Mouse (Mus musculus): Measurements from ENCODE around the gene Ipcef1.
A peak's percentile ranks its signal among the peaks of the same experiment; 100 is the strongest.
"Not testable (repeated sequence)": the region's sequence is repeated elsewhere in the genome, so short reads cannot be mapped to it uniquely, and the experiment has no call there.

Ipcef1 gene

DNA sequence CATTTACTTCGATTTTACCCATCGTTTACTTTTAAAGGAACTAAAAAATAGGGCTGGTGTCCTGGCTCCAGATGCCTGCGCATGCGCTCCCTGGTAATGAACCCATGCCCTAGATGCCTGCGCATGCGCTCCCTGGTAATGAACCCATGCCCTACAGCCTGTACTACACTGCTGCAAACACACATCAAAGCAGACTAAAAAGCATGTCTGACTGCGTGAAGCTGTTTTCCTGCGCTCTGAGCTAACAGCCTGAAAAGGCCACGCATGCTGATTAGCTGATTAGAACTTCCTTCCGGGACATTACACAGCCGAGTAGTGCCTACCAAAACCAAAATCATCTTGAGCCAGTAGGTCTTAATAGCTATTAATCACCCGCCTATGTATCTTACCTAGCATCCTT is 16.7 kb downstream of the Ipcef1 start:
- DNase-seq = no peak

DNA sequence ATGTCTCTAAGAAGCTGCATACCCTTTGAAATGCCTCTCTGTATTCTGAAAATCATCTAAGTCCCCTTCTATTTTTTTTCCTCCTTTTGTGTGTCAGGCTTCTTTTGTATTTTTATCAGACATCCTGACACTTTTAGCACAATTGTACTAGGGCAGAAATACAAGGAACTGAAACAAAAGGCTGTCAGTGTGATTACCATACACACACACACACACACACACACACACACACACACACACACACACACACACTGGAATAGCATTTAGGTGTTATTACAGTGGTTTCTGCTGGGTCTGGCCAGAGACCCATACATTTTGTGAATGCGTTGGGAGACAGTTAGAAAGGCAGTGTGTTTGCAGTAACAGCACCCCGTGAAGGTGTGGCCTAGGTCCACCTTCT is 18.8 kb downstream of the Ipcef1 start:
- DNase-seq = no peak

DNA sequence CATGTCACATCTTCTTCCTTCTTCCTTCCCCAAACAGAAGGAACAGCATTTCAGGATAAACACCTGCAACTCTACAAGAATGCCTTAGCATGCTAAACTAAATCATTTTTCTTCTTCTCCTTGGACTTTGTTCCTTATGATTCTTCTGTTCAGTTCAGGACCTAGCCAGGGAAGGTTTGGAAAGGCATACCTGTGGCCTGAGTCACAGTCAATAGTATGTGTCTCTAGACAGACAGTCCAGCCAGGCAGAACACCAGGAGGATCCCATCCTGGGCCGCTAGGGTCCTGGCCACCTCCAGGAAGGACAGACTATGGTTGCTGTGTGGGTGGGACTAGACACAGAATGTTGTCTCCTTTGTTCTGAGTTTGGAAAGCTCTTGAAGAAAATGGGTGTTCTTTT is 27.2 kb downstream of the Ipcef1 start:
- DNase-seq = no peak

DNA sequence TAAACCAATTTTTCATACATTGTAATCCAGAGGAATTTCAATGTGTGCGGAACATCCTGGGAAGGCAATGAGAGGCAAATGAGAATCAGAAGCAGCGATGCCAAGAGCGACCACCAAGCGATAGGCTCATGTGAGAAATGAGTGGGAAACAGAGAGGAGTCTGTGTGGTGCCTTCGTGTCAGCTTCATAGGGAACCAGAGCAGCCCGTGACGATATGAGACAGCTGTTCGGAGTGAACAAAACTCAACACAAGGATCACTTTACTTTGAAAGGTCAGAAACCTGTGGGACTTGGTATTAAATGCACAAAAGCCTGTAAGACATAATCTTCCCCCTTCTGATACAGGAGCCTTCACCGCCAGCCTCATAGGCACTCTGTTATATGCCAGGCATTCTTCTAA is 31.7 kb downstream of the Ipcef1 start:
- DNase-seq = no peak

DNA sequence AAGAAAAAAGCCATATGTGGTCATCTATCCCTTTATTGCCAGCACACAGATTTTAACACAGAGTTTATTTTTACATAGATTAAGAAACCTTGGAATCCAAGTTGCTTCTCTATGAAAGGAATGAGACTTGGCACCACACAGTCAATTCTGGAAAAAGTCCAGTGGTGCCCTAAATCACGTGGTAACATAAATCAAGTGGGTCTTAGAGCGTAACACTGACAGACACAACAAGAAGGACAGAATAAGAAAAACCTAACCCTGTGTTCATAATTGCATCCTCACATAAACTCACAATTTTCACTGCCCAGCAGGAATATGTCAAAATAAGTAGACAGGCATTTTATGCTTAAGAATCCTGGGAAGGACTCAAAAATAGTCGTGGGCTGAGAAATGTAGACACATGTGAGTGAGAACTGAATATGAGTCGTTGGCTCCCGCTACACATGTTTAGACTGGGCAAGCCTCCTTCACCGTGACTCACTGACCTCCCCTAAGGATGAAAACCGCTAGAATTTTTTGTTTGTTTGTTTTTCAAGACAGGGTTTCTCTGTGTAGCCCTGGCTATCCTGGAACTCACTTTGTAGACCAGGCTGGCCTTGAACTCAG is 32.4 kb downstream of the Ipcef1 start:
- no peak for DNase-seq

DNA sequence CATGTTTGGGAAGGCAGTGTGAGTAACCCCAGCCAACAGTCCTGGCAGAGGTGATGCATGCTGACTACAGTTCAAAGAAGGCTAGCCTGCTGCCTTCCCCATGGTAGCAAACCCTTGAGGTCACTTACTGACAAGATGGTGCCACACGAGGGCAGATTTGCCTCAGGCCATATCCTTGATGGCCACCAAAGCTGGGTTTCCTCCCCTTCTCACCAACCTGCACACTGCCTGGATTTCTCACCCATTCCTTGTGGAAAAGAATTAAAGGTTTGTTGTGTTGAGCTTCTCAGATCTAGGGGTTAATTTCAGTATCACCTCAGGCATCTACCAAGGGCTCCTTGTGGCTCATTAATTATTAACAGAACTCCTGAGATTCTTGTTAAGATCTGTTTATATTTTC is 37.1 kb downstream of the Ipcef1 start:
- DNase-seq = no peak

DNA sequence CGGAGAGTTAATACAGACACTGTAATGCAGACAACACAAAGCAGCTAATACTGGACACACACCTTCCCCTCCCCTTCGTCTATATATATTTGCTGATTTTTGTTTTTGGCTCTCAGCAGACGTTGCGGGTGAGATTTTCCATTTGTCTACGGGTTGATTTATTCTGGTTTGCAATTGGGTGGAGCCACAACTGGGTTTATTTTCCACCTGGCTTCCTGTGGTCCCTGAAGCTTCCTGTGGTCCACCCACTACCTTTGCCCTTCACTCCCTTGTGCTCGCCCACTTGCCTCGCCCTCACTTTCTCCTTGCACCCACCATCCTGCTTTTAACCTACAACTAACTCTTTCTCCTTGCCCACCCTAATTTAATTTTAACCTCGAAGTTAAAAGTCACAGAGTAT is 41.7 kb downstream of the Ipcef1 start:
- no peak for DNase-seq

DNA sequence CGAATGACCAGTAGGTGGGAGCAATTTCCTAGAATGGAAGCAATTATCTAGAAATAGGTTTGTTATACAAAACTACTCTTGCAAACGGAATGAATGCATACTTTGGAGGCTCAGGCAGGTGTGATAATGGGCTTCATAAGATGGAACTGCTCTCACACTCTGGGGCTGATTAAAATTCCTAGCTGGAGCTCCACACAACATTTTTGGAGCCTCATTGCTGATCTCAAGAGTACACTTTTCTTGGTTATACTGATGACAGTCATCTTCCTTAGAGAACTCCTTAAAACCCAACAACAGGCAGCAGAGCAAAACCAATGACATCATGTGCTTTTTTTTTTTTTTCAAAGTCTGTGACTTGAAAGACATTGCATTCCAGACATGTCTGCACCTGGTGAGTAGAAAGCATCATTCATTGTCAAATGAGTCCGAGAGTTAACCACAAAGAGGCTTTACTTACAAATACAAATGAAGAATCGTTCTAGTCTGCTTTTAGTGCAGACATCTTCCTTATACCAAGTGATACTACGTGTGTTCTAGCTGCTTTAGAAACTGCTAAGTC is 47.2 kb downstream of the Ipcef1 start:
- no peak for DNase-seq

DNA sequence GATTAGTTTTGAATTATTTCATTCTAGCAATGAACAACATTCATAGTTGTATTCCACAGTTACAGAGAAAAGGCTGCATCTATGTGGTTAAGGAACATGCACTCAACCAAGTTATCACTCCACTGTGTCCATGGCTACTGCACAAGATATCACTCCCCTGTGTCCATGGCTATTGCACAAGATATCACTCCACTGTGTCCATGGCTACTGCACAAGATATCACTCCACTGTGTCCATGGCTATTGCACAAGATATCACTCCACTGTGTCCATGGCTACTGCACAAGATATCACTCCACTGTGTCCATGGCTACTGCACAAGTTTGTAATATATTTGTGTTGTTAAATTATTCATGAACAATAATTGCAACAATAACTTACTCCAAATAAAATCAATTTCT is 48.4 kb downstream of the Ipcef1 start:
- not testable (repeated sequence) for DNase-seq

DNA sequence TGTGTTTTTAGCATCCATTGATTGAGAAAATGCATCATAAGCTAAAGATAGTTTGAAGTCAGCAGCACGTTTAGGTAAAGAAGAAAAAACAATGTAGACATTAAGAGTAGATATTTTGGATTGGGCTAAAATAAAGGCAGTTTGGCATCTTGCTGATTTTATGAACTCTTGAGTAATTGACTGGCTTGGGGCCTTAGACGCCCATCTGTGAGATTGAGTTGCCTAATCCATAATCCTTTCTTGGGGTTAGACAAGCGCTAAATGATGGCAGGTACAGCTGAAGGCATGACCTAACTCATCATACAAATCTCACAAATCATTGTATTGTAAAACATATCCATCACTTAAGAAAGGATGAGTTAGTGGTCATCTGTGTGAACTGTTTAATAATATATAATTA is 52.9 kb downstream of the Ipcef1 start:
- DNase-seq = no peak

DNA sequence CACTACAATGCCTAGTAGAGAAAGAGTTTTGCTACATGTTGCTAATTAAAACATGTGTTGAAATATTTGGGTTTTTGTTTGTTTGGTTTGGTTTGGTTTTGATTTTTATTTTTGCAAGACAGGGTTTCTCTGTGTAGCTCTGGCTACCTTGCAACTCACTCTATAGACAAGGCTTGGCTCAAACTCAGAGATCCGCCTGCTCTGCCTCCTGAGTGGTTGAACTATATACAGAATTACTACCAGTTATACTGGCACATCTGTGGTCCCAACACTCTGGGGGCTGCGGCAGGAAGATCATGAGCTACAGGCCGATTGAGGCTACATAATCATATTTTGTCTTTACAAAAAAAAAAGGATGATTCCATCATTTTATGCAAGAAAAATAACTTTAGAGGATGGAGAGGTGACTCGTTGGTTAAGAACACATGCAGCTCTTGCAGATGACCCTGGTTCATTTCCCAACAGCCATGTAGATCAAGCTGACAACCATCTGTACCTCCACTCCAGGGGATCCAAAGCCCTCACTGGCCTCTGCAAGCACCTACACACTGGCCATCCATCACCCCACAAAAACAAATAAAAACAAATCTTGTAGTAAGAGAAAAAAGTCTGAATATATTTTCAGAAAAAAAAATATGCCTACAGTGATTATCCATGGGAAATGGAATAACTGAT is 53.6 kb downstream of the Ipcef1 start:
- peak; percentile 56 for DNase-seq

DNA sequence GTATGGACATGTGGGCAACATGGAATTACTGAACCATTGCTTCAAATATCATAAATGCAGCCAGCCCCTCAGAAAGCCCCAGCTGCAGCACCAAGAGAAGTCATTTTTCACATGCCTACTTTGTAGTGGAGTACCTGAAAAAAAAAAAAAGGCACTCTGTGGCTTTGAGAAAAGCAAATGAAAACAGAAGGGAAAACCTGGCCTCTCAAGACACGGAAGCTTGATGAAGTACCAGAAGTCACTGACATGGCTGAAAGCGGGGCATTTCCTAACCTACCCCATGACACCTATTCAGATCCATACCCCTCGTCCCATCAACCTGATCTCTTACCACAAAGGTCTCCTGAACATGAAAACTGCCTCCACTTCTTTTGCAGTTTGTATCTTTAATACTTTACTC is 55.4 kb downstream of the Ipcef1 start:
- no peak for DNase-seq

DNA sequence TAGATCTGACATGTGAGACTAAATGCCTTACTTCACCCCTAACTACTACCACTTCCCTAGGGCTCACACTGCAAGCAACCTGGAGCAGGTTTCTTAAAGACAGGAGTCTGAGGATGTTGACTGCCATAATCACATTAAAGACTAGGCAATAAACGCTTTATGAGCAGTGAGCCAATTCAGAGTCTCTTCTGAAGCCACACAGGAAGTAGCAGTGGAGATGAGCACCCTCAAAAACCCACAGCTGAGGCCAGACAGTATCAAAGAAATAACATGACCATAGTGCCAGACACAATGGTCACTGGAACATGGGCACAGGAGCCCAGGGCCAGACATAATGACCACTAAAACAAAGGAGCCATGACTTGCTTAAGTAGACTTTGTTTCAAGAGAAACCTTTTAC is 63.7 kb downstream of the Ipcef1 start:
- no peak for DNase-seq

DNA sequence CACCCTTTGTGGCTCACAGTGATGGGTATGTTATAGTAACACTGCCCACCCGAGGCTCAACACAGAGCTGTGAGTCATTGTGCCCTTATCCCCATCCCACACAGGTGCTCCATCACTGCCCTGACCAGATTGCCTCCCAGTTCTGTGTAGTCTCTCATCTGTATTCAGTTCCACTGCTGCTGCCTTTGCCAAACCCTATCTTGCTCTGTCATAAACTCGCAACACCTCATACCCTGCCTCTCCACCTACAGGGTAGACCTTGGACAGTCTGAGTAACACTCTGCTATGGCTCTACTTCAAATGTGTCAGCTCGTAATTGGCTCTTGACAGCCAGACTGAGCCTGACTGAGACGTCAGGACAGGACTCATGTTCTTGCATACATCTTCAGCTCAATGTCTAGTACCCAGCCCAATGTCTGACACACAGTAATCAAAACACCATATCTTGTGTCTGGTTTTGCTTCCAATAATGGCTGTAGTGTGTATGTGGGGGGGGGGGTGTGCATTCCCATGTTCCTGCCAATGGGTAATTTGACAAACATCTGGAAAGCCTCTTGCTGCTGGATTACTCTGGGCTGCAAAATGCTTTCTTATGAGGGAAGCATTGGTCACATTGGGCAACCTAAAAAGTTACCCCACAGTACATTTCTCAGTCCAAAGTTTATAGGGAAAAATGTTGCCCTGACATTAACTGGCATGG is 64.7 kb downstream of the Ipcef1 start:
- no peak for DNase-seq

DNA sequence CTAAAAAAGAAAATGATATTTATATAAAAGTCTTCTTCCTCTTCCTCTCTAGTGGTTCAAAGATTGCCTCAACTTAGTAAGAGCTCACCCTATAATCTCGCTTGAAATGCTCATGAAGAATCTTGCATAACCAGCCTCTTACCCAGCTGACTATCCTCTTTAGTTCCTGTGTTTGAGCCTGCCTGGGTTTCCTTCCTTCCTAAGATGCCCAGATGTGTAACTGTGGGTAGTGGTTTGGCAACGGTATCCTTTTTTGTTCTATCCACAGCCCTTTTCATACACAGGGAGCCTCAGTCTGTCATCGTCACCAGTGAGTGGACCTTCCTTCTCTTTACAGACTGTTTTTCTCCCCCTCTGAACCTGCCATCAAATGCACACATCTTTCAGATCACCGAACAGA is 66.0 kb downstream of the Ipcef1 start:
- no peak for DNase-seq

DNA sequence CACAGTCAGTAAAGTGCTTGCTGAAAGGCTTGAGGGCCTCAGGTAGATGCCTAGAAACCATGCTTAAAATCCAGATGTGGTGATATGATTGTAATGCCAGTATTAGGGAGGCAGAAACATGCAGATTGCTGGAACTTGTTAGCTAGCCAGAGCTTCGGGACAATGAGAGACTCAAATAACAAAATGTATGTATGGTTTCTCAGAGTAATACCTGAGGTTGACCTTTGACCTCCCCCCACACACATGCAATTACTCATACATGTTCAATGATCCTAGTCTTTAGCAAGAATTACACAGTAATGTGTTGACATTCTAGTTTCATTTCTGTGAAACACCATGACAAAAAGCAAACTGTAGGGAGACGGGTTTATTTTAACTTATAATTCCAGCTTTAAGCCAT is 68.8 kb downstream of the Ipcef1 start:
- DNase-seq = no peak

DNA sequence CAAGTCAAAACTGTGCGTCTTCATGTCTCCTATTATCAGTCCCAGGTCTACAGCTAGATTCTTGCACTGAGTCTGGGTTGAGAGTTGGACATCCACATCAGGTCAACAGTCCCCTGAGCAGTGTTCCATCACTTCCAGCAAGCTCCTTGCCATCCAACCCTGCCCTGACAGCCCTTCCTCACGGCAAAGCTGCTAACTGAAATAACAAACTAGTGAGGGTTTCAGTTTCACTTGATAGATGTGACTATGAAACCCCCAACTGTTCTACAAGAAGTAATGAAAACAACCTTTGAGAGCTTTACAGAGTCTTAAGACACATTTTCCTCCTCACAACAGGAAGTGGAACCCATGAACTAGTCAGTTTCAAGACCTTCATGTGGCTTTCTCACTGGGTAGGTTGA is 69.5 kb downstream of the Ipcef1 start:
- DNase-seq = no peak

DNA sequence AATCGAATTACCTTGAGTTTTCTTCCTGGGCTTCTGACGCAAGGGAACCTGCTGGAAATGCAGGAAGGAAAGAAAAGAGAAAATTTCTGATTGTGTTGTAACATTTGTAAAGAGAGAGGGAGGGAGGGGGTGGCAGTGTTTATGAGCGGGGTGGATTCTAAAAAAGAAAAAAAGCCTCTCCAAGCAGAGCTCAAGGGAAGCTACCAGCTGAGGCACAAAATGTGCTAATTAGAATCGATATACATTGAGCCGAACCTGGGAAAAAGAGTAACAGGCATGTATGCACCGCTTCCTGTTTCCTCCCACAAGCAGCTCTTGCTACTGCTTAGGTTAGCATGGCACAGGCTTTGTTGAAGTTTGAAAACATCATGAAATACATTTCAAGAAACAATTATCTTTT is 72.0 kb downstream of the Ipcef1 start:
- DNase-seq = no peak

DNA sequence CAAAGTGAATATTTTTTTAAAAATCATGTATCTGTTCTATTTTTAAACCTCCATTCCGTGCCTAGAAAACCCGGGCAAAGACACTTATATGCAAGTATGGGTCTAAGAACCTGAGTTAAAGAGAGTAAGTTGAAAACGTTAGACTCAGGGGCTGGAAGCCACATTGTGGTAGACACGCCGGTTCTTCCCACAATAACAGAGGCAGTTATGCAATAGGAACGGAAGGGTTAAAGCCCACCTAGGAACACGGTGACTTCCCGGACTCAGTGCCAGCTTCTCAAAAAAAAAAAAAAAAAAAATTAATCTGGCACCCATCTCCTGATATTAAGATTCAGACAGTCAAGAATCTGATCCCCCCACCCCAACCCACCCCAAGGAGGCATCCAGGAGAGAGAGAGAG is 72.5 kb downstream of the Ipcef1 start:
- no peak for DNase-seq

DNA sequence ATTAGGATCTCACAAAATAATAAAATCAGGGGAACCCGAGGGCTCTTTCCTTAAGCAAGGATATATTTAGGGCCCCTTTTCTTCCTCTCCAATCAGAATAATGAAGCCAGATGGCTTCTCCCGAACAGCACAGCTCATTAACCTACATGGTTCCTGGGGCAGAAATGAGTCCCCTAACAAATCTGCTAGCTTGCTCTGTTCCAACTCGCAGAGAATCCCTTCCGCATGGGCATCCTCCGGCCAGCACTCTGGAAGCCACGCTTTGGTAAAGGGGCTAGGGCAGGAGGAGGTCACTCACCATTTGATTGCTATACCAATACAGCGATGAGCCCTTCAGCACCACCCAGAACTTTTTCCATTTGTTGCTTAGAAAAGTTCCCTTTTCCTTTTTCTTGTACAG is 73.1 kb downstream of the Ipcef1 start:
- peak; percentile 65 for DNase-seq

DNA sequence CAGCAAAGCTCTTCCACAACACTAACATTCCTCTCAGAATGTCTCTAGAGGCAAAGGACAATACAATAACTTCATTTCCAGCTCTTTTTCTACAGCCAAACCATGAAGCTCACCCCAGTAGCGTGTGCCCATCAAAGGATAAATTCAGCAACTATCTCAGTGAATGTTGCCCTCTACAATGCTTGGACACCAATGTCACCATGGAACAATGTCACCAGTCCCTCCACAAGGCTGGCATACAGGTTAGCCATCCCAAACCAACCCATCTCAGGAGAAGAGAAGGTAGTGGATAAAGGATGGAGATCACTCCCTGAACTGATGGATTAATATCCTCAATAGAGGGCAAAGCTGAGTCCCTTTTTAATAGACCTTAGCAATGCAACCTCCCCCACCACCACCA is 73.5 kb downstream of the Ipcef1 start:
- DNase-seq = peak; percentile 32

DNA sequence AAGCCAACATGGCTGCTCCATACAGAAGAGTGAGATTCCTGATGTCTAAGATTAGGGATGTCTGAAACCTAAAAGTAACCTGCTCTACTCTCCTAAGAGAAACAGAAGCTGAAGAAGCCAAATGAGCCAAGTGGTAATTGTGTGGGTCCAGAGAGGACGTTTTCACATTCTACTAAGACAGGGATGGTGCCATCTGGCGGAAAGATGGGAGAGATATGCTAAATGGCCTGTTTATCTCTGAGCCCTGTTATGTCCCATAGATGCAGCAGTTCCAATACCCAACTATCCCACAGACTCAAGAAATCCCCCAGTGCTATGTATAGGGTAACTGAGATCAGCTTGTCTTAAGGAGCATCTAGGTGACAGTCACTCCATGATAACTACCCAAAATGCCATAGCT is 74.4 kb downstream of the Ipcef1 start:
- peak; percentile 29 for DNase-seq

DNA sequence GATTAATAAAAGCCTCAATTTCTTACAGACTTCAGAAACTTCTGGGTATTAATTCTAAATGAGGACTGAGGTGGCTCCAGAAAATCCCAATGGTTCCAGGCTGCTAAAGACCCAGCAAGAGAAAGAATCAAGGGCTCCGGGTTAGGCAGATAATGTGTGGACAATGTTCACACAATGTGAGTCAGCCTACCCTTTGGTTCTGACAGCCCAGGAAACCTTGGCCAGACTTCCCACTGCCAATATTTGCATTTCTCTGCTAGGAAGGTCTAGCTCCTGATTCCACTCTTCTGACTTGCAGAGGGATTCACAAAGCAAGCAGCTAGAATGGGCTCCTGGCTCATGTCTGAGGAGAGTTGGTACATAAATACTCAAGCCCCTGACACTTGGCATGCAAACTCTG is 83.9 kb downstream of the Ipcef1 start:
- DNase-seq = no peak

DNA sequence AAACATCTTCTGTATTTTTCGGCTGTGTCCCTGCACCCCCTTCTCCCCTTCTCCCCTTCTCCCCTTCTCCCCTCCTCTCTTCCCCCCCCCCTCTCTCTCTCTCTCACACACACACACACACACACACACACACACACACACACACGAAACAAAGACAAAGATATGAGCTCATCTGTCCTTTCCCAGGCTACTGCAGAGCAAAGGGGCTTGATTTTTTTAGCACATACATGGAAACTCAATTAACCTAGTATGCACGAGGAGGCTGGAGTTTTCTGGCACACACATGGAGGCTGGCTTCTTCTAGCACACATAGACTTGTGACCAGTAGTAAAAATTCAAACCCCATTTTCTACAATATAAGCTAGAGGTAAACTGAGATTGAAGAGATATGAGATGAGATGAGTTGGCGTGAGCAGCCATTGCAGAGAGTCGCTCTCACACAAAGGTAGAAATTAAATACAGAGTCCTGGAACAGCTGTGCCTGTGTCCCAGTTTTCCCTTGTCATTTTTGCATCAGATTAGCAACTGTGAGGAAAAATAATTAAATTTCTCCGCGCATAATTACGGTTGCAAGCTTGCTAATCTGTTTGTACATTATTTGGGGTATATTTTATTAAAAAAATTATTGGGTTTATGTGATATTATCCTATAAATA is 84.6 kb downstream of the Ipcef1 start:
- DNase-seq = no peak

All from cerebellum, adult 11 months (tissue).